Mouse (Mus musculus) testis, postnatal 10 days (tissue): ENCODE results near the gene Sema3g.
A peak's percentile ranks its signal among the peaks of the same experiment; 100 is the strongest.

ENCODE experiments used
- DNase-seq: peaks from one replicate; pipeline ENCODE4 v3.0.0; 2021; ENCODE audit warnings: low spot score

The Sema3g gene

DNA sequence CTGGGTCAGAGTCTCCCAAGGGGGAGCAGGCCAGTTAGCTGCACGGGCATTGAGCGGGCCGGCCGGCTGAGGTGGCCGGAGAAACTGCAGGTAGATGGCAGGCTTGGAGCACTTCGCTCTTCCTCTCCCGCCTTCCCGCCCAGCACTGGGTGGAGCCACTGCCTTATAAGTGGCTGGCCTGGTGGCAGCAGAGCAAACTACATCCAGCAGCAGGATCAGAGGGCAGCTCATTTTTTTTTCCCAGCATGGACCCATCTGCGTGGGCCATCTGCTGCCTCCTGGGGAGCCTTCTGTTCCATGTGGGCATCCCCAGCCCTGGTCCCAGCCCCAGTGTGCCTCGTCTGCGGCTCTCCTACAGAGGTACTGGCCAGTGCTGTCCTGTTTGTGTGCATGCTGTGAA, at the start of gene Sema3g:
Sema3g (plus strand) TSS at position 195 of the 400 bp plus-strand sequence.
- DNase-seq = peak; percentile 81

DNA sequence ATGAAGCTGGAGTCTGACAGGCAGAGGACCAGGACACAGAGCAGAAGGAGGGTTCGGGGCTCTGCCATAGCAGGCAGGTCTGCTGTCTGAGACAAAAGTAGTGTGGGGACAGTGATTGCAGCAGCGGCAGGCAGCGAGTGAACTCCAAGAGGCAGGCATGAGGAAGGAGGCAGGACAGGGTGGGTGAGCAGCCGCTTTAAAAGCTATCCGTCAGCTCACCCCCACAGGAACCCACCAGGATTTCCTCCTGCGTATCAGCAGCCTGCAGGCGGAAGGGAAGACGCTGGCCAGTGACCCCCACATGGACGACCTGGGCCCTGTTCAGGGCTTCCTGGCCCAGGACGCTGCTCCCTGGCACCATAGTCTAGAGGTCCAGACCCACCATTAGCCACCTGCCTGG, 49.2 kb upstream of the Sema3g start, which contains the start of gene Stab1:
Stab1 (minus strand) TSS at position 217 of the 400 bp plus-strand sequence.
- no peak for DNase-seq

DNA sequence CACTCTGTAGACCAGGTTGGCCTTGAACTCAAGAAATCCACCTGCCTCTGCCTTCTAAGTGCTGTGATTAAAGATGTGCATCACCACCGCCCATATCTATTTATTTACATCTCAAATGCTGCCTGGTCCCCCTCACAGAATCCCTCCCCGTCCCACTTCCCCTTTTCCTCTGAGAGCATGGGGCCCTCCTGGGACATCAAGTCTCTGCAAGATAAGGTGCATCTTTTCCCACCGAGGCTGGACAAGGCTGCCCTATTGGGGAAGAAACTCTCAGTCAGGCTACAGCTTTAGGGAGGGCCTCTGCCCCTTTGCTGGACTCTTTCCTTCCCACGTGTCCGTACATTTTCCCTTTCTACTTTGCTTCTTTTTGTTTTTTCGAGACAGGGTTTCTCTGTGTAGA, 48.2 kb upstream of the Sema3g start:
- DNase-seq = no peak

DNA sequence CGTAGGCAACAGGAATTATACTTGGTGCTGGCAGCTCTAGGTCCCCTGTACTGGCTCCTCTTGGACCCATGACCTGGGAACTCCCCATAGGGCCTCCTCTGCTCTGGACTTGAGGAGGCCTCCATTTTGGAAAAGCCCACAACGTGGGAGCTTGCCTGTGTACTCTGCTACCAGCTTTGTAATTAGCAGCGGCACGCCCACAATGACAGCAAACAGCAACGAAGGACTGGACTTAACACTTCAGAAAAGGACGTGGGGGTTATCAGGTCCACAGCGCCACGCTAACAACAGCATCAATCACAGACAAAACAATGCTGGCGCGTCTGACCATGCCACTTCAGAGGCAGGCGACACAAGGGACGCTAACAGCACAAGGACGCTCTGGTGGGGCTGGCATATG, 46.7 kb upstream of the Sema3g start:
- no peak for DNase-seq

DNA sequence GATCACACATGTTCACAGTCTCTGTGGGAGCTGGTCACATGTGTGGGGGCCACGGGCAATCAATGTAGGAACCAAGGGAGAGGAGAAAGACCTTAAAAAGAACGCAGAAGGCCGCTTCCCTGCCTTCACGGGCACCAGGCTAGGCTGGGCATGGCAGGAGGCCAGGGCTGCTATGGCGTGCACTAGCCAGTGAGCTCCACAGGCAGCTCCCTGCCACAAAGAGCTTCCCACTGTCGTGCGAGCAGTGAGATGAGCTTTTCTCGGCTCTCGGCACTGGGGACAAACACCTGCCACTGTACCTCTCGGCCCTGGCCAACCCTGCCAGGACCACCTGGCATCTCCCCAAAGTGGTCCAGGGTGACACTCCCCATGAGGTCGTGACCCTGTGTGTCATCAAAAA, 46.3 kb upstream of the Sema3g start:
- no peak for DNase-seq

DNA sequence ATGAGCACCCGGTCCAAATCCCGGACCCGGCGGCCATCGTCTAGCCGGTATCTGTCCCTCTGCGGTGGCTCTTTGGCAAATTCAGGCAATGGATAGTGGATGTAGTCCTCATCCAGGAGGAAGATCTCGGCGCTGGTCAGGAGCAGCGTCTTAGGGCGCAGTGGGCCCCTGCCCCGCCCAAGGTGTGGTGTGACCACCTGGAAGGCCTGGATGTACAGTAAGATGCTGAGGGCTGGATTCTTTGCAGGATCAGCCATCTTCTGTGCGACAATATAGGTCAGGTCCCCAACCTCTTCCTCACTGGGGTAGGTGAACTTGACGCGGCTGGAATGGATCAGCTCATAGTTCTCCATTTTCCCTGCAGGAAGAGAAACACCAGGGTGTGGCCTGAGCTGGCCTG, 45.8 kb upstream of the Sema3g start:
- no peak for DNase-seq

DNA sequence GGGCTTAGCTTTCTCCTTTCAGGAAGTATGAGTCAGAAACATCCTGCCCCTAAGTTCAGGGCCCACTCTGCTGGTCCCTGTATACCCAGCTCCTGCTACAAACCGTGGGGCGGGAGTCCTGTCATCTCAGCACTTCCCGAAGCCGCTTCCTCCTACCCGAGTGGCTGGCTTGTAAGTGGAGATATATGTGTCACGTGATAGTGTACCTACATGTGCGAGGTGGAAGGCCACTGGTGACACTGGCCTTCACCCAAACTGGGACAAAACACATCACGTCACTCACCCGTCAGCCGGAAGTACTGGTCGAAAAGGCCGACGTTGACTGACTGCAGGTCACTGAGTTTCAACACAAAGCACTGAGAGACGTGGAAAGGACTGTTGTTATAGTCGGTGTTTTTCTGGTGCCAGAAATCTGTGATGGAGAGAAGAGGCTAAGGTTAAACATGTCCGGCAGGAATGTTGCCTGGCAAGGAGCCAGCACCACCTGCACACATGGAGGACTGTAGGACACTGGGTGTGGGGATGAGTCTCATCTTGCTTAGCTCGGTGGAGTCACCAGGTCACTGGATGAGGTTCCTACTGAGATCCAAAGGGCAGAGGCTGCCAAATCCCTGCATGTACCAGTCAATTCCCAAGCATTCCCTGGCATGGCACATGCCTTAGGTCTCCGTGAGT, 44.7 kb upstream of the Sema3g start:
- no peak for DNase-seq

DNA sequence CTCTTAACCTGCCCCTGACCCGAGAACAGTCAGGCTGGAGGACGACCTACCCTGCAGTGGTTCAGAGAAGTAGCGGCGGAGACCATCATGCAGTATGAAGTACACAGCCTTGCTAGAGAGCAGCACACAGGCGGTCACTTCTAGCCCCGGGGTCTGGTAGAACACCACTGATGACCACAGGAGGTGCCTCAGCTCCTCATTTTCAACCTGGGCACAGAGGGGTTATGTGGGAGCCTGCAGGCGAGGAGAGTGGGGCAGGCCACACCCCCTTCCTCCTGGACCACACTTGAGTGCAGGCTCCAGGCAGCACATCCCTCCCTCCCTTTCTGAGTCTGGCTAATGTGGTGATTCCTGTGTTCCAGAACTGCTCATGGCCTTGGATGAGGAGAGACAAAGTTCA, 44.1 kb upstream of the Sema3g start:
- DNase-seq = no peak

DNA sequence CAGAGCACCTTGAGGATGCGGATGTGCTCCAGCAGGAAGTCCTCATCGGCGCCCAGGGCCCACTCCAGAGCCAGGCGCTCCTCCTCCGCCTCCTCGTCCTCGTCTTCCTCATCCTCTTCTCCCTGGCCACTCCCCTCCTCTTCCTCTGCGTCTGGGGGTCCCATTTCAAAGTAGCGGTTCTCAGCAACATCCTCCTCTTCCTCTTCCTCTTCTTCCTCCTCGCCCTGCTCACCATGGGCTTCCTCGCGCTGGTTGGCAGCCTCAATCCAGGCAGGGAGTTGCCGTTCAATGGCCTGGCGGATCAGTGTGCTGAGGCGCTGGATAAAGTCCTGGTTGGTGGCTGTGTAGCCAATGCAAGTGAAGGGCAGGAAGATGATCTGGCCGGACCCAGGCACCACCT, 40.4 kb upstream of the Sema3g start:
- no peak for DNase-seq

DNA sequence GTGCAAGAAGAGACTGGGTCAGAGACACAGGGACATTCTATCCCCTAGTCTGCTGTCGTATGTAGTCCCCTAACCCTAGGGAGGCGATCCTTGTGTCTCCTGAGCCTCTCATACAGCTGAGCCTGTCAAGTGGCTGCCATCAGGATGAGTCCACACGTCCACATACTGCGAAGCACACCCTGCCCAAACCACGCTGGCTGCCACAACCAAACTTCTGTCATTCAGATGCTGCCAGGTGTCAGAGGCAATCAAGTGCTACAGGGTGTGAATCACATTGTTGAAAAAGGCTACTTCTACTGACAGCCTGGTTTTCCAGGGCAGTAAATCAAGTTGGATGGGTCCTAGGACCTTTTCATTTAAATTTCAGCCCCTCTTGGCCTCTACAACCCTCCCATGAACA, 39.9 kb upstream of the Sema3g start:
- DNase-seq = no peak

DNA sequence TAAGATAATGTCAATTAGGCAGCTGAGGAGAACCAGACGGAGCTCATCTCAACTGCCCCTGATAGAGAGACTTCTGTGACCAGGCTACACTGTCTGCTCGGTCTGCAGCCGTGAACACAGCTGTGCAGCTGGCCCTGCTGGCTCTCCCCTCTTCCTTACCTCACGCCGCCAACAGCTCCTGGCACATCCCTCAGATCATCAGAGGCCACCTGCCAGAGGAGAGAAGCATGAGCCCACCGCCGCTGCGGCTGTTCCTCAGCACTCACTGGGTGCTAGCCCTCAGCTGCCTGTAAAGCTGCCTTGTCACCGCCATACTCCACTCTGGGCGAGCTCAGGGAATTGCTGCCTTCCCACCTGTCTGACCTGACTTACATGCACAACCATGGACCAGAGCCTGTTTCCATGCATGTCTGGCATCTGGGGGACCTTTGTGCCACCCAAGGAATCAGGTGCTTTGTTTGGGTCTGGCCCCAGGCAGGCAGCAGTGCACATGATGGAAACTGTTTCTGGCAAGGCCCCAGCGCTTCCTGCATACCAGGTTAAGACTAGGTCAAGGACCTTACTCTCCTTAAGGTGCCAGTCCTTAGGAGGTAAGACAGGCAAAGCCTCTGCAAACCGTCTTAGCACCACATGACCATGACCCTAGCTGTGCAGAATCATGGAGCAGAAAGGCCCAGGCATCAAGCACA, 37.8 kb upstream of the Sema3g start:
- DNase-seq = no peak

DNA sequence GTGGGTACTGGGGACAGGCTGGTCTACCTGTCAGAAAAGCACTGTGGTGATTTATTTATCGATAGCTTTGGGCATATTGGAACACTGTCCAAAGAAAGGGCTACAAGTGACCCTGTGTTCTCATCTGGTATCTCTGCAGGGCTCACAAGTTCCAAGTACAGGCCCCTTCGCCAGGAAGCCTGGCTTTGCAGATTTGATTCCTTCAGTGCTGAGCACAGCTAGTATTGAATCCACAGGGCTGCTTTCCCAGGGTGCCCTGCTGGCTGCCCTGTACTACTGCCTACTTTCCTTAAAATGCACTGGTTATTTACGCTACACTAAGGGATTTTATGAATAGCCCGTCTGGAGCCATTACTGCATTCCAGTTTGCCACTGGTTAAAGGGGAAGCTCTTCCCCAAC, 36.1 kb upstream of the Sema3g start:
- no peak for DNase-seq

DNA sequence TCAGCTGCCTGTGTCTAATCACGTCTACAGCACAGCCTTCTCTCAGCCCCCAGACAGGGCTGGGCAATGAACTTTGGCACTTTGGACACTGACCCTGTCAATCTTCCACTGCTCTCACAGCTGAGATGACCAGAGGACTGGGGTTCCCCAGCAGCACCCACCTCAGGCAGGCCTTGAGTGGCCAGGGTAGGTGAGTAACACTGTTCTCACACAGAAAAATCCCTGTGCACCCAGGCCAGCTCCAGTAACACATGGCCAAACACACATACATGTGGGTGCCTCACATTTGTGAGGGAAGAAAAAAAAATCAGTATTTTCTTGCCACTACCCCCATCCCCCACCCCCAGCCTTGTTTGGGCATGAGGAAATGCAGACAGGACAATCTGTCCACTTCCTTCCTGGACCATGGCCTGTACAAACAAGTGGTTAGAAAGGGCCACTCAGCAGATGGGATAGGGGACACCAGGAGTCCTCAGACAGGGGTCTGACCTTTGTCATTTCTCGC, 34.8 kb upstream of the Sema3g start:
- DNase-seq = no peak

DNA sequence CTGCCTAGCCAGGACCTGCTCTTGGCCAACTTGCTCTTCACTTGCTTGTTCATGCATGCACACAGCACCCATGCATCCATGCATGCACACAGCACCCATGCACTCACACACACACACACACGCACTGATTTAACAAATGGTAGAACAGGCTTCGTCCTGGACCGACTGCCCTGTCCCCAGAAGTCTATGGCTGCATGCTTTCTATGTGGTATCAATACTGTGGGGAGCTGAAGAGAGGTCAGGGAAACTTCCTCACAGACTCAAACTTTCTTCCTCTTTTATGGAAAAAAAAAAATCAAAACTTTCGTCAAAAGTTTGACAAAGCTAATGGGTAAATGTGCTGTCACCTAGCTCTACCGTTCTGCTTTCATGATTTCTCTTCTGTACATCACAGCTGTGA, 34.1 kb upstream of the Sema3g start:
- no peak for DNase-seq

DNA sequence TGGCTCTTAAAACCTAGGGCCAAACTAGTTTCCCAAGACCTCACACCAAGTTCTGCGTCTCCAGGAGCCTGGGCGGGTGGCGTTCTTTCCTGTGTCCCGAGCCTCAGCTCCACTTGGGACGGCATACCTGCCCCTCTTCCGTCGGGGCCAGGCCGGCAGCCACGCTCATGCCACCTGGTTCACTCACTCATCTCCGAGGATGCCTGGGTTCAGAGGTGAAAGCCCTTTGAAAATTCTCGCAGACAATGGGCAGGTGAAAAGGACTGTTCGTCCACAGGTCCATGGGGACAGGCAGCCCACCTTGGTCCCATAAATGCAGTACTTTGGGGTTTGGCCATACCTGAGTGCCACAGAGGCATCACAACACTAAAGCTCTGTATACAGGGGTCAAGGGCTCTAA, 33.5 kb upstream of the Sema3g start:
- DNase-seq = no peak

DNA sequence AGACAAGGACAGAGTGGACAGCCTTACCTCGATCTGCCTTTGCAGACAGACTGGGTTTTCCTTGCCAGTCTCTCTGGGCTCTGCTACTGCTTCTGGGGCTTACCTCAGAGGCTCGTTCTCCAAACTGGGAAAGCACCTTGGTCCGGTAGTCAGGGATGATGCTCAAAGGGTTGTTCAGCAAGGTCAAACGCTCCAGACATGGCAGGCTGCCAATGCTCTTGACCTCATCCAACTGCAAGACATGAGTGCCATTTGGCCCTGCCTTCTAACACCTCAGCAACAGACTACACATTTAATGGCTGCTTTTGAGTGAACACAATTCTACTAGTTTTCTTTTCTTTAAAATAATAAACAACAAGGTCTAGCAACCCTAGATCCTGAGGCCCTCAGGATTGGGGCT, 31.0 kb upstream of the Sema3g start:
- DNase-seq = no peak

DNA sequence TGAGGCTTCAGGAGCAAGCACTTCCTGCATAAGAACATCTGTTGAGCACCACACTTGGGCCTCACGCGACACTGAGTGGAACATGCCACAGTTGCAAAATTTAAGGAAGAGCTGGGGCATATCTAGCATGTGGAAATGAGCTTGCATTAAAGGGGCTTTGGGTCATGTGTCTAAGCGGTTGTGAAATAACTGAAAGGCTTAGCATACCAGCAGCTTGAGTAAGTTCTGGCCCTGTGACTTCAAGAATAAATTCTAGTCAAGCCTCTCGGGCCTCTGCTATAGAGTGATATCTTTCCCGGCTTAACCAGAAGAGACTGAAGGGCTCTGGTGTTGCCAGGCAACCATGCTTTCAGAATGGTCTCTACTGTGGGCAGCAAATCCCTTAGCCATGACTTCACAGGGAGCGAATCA, 28.9 kb upstream of the Sema3g start:
- DNase-seq = no peak

DNA sequence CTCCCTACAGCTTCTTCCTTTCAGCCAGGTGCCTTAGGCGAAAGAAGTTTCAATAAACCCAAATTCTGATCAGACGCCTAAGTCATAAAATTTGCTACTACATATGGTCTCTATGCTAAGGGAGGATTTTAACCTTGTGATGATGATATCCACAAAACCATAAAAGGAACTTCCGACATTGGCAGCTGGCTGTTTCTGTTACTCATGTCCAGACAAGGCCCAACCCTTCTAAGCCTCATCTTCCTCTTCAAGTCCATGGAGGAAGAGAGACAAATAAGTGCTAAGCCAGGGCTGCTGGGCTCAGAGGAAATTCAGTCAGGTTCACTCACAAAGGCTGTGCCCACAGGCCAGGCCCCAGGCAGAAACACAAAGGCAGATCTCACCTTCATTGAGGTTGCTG, 28.3 kb upstream of the Sema3g start:
- no peak for DNase-seq

DNA sequence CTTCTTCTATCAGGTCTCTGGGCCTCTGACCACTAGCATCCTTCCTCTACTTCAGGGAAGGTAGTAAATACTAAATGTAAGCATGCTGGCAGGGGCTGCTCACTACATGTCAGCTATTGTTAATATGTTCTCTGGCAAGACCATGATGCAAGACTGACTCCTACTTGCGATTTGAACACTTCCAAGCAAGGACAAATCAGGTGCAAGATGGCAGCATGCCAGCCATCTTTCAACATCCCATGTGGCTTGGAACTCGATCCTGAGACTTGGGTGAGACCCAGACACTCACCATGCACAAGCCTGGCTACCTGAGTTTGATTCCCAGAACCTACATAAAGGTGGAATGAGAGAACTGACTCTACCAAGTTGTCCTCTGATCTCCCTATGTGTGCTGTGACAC, 25.7 kb upstream of the Sema3g start:
- no peak for DNase-seq

DNA sequence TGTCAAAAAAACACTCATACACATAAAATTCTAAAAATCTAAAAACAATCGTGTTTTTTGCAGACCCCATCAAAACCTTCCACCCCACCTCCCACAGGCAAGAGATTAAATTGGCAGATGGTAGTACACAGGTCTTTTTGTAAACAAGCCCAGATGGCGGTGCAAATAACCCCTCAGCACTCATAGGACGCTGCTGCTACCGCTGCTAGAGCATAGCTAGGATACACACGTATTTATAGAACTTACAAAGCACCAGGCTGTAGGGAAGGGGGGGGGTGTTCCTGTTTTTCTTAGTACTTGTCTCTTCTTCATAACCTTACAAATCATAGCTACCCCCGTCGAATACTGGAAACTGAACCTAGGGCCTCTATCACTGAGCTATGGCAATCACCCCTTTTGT, 23.9 kb upstream of the Sema3g start:
- no peak for DNase-seq

DNA sequence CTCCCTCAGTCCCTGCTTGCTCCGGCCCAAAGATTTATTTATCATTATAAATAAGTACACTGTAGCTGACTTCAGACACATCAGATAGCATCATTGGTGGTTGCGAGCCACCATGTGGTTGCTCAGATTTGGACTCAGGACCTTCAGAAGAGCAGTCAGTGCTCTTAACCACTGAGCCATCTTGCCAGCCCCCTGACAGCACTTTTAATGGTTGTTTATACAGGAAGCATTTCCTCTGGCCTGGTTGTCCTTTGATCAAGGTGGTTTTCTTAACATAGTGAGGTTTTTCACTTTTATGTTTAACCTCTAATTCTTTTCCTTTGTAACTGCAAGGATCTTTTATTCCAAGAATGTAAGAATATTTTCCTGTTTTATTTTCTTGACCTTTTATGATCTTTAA, 23.2 kb upstream of the Sema3g start:
- no peak for DNase-seq

DNA sequence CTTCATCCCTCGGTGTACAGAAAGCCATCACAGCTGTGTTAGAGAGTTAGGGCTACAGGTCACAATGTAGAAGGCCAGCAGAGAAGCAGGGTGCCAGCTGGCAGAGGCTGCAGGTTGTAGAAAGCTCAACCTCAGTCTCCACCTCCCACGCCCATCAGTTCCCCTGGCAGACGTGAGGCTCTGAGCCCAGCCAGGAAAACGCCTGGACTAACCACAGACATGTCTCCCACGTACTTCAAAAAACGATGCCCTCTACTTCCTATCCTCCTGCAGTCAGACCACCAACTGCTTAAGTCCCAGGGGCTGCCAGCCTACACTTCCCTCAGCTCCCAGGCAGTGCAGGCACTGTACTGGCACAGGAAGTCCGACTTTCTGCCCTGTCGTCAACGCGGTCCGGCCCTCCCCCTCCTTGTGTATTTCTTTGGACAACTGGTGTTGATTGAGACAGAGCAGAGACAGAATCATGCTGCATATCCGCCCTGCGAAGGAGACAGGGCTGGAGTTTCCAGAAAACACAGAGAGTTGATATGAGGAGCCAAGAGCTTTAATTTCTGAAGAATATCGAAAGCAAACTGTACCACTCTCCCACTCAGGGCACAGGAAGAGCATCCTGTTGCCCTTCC, 22.7 kb upstream of the Sema3g start:
- peak; percentile 80 for DNase-seq

DNA sequence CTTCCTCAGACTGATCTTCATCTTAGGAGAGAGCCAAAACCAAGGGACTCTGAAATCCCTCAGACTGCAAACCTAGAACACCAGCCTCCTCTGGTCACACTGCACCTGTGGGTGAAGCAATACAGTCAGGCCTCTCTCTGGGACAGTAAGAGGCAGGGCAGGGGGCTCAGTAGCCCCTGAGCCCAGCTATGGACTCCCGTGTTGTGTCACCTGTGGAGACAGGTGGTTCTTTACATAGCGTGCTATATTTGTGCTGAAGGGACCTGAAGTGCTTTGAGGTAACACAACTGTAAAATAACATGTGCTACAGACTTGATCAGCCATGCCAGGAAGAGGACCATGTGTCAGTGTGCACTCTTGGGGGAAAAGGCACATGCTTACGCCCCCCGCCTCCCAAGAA, 22.1 kb upstream of the Sema3g start:
- DNase-seq = no peak
